Mouse (Mus musculus): ENCODE results near the gene Slc10a7. TPM values are rescaled to one million over a fixed set of nuclear protein-coding genes. Genes with fewer than 3 reads are reported as not detected.
"Not testable (repeated sequence)": the region's sequence is repeated elsewhere in the genome, so short reads cannot be mapped to it uniquely, and the experiment has no call there.

Gene Slc10a7
- total RNA-seq, 2 experiments from 2014 or later = 5.6 to 6.8 TPM

GRCm38 (mm10) chr8:78542670-78543069 is 33.5 kb downstream of the Slc10a7 start:
- DNase-seq (ENCODE audit: extremely low spot score in 1 of 2, low spot score in 2 of 2); intact Hi-C loops (cut with DNase I): not testable (repeated sequence)

- intact Hi-C loops (cut with DNase I) = no loop called here
Measured at GRCm38 (mm10) chr8:78543621-78544020, 34.5 kb downstream of the Slc10a7 start.

DNA sequence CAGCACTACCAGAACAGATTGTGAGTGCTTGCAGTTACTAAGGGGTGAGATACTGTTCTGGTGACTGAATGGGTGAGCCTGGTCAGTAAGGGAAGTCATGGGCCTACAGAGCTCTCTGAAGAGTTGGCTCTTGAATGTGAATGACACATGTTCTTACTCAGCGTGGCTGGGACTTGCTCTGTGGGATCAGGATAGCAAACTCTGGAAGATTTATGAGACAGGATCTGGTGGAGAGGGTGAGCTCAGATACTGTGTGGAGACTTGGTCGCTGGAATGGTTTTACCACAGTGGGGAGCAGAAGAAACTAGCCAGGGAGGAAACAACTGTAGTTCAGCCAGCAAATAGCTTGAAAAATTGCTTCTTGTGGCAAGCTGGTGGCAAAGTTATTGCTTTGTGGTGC is 35.4 kb downstream of the Slc10a7 start:
- no peak for DNase-seq (ENCODE audit: extremely low spot score in 1 of 2, low spot score in 2 of 2)
- intact Hi-C loops (cut with DNase I) = no loop called here

More at GRCm38 (mm10) chr8:78543621-78544020, 34.5 kb downstream of the Slc10a7 start:
- DNase-seq (ENCODE audit: extremely low spot score in 1 of 2, low spot score in 2 of 2) = no peak

DNA sequence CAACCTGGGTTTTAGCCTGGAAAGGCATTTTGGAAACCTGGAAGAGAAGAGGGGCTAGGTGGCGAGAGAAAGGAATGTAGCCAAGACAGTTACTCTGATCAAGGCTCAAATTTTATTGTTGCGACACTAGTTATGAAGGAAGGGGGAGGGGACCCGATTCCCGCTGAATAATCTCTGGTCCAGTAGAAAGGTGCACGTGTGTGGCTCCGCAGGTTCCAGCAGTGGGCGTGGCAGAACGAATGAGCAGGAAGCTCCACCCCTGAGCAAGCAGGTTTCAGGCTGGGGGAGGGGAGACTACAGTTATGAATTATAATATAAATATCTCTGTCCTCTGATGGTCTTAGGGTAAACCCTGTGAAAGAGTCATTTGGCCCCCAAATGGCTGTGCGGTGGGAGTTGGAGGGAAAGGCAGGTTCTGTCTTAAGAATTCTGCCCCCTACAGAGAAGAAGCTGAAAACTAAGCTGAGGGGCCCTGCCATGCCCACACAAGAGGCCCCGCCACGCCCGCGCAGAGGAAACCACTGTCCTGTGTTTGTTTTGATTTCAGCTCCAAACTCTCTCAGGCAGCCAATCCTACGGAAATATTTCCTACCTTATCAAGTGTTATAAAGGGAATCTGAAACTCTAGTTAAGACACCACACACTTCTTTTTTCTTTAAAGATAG is 36.1 kb downstream of the Slc10a7 start:
- intact Hi-C loops (cut with DNase I); DNase-seq (ENCODE audit: extremely low spot score in 1 of 2, low spot score in 2 of 2): not testable (repeated sequence)

GRCm38 (mm10) chr8:78549971-78550751 is 41.0 kb downstream of the Slc10a7 start:
- no peak for DNase-seq (ENCODE audit: extremely low spot score in 1 of 2, low spot score in 2 of 2)
- intact Hi-C loops (cut with DNase I) = no loop called here

DNA sequence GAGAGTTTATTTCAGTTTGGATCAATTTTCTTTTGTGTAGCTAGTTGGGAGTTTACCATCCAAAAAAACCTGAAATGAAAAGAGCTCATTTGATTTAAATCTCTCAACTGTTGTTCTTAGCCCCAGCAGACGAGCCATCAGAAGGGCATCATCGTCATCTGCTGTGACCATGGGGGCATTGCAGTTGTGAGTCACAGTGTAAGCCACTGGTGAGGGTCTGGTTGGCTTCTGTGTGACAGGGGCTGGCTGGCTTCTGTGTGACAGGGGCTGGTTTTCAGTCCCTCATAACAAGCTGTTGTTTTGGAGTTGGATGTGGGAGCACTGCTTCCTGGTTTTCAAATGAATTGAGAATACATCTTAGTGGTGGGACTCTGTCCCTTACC is 41.6 kb downstream of the Slc10a7 start:
- no peak for DNase-seq (ENCODE audit: extremely low spot score in 1 of 2, low spot score in 2 of 2)
- intact Hi-C loops (cut with DNase I) = no loop called here

GRCm38 (mm10) chr8:78555817-78556216 is 46.7 kb downstream of the Slc10a7 start:
- DNase-seq (ENCODE audit: extremely low spot score in 1 of 2, low spot score in 2 of 2) = no peak
- intact Hi-C loops (cut with DNase I) = no loop called here

DNA sequence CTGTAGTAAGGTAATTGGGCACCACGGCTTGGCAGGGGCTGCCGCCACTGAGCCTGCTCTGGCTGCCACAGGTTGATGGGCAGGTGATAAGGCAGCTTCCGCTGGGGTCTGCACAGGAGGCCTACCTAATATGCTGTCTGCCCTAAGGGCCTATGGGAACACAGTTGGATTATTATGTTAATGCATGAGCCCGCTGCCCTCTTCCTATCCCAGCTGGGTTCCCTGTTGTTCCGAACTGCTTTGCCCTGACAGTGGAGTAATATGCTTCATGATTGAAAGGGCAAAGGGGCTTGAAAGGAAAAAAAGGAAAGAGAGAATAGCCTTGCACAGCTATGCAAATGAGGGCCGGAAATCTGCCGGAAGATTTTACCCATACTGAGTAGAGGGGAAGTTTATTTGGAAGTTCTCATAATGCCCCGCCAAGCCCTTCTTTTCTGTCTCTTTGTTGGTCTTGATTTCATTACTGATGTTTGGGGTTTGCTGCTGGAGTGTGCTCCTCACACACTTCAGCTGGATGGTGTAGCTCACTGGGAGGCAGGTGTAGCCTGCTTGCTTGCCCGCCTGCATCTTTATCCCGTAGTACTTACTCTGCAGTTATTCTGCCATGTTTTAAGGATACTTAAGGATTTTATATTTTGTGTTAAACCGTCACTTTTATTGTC is 47.8 kb downstream of the Slc10a7 start:
- intact Hi-C loops (cut with DNase I) = no loop called here
- DNase-seq (ENCODE audit: extremely low spot score in 1 of 2, low spot score in 2 of 2) = no peak

GRCm38 (mm10) chr8:78561620-78562019 is 52.5 kb downstream of the Slc10a7 start:
- intact Hi-C loops (cut with DNase I) = no loop called here
- no peak for DNase-seq (ENCODE audit: extremely low spot score in 1 of 2, low spot score in 2 of 2)

GRCm38 (mm10) chr8:78563466-78564058 is 54.4 kb downstream of the Slc10a7 start:
- intact Hi-C loops (cut with DNase I) = no loop called here

GRCm38 (mm10) chr8:78564200-78564599 is 55.1 kb downstream of the Slc10a7 start:
- no peak for DNase-seq (ENCODE audit: extremely low spot score in 1 of 2, low spot score in 2 of 2)
- intact Hi-C loops (cut with DNase I) = no loop called here

More at GRCm38 (mm10) chr8:78563466-78564058, 54.4 kb downstream of the Slc10a7 start:
- DNase-seq (ENCODE audit: extremely low spot score in 1 of 2, low spot score in 2 of 2) = no peak

- no peak for DNase-seq (ENCODE audit: extremely low spot score in 1 of 2, low spot score in 2 of 2)
- intact Hi-C loops (cut with DNase I) = no loop called here
Measured at GRCm38 (mm10) chr8:78568196-78568595, 59.0 kb downstream of the Slc10a7 start.

GRCm38 (mm10) chr8:78571528-78571927 is 62.4 kb downstream of the Slc10a7 start:
- intact Hi-C loops (cut with DNase I) = no loop called here
- no peak for DNase-seq (ENCODE audit: extremely low spot score in 1 of 2, low spot score in 2 of 2)

DNA sequence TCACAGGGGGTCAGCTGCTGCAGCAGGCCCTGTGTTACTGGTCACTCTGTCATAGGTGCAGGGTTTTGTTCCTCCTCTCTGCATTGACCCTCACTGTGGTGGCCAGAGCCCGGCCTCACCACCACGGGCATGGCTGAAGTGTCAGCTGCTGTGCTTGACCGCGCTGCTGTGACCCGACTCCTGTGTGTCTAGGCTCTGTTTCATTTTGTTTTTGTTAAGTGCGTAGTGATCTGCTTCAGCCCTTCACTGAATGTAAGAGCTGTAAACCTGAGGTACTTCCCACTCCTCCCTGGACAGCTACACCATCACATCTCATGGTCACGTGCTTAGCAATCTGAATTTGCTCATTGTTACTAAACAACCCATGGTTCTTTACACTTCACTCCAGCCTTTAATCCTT is 65.1 kb downstream of the Slc10a7 start:
- intact Hi-C loops (cut with DNase I) = no loop called here
- no peak for DNase-seq (ENCODE audit: extremely low spot score in 1 of 2, low spot score in 2 of 2)

DNA sequence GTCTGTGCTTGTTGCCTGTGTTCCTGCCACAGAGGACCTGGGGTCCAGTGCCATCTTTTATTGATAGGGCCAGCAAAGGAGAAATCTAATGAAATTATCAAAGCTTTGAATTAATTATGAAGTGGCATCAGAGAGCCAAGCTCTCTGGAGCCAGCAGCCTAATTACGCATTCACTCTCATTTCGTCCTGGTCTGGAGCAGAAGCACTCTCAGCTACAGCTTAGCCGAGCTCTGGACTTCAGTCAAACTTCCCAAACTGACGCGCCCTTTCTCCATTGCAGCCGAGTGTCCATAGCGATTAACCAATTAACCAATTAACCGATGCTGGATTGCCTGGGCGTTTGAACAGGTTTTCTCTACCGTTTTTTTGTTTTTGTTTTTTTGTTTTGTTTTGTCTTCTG is 68.4 kb downstream of the Slc10a7 start:
- no peak for DNase-seq (ENCODE audit: extremely low spot score in 1 of 2, low spot score in 2 of 2)
- intact Hi-C loops (cut with DNase I) = no loop called here

- DNase-seq (ENCODE audit: extremely low spot score in 1 of 2, low spot score in 2 of 2) = no peak
- intact Hi-C loops (cut with DNase I) = no loop called here
Measured at GRCm38 (mm10) chr8:78578036-78578435, 68.9 kb downstream of the Slc10a7 start.

- intact Hi-C loops (cut with DNase I) = no loop called here
- DNase-seq (ENCODE audit: extremely low spot score in 1 of 2, low spot score in 2 of 2) = no peak
Measured at GRCm38 (mm10) chr8:78584011-78584776, 75.0 kb downstream of the Slc10a7 start.

- no peak for DNase-seq (ENCODE audit: extremely low spot score in 1 of 2, low spot score in 2 of 2)
- intact Hi-C loops (cut with DNase I) = no loop called here
Measured at GRCm38 (mm10) chr8:78584863-78585262, 75.7 kb downstream of the Slc10a7 start.

DNA sequence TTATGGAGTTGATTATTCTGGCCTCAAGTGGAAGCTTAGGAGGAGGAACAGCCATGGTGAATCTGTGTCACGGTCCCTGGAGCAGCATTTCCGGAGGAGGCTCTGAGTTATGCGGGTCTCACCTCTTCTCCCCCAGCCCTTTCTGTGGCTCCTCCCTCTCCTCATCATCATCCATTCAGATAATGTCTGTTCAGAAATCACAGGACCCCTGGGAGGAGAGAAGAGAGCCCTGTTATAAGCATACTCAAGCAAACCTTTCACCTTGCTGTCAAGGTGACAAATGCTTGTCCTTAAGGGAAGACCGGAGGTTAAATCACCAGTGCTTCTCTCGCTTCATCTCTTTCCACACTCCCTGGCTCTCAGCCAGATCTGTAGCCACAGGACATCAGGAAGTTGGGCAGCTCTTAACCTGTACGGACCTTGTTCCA is 86.3 kb downstream of the Slc10a7 start:
- no peak for DNase-seq (ENCODE audit: extremely low spot score in 1 of 2, low spot score in 2 of 2)
- intact Hi-C loops (cut with DNase I) = no loop called here
